Mouse (Mus musculus) neural tube, embryonic 11.5 days (tissue): ENCODE results near the gene Gipc2. TPM values are rescaled to one million over a fixed set of nuclear protein-coding genes. Genes with fewer than 3 reads are reported as not detected.

ENCODE experiments used
- ATAC-seq: fragments of 200-750 bp; cut with Nextera tagmentation; 2 replicates; pipeline ENCODE4 v1.8.0; 2017; ENCODE audit warnings: moderate number of reproducible peaks, mild to moderate bottlenecking, moderate TSS enrichment, moderate library complexity; ENCODE audit not compliant: insufficient read depth, low FRiP score, low TSS enrichment
- DNase-seq: peaks from one replicate; pipeline ENCODE4 v3.0.0-alpha.2; 2015; ENCODE audit warnings: low spot score
- H3K27ac ChIP-seq: fragments of 300-500 bp; sonication (generic); 2 replicates; pipeline ENCODE4 v1.5.1; 2014; ENCODE audit warnings: low read depth, mild to moderate bottlenecking, low read length
- H3K27me3 ChIP-seq: fragments of 300-500 bp; sonication (generic); 2 replicates; pipeline ENCODE4 v1.6.1; 2014; ENCODE audit warnings: mild to moderate bottlenecking, low read length, mixed read lengths; ENCODE audit not compliant: control insufficient read depth, insufficient read depth
- H3K36me3 ChIP-seq: fragments of 300-500 bp; sonication (generic); 2 replicates; pipeline ENCODE4 v1.6.1; 2014; ENCODE audit warnings: mild to moderate bottlenecking, low read length, moderate library complexity, mixed read lengths; ENCODE audit not compliant: control insufficient read depth, insufficient read depth
- H3K4me1 ChIP-seq: fragments of 300-500 bp; sonication (generic); 2 replicates; pipeline ENCODE4 v1.6.1; 2014; ENCODE audit warnings: low read length, mixed read lengths; ENCODE audit not compliant: control insufficient read depth, insufficient read depth
- H3K4me2 ChIP-seq: fragments of 300-500 bp; sonication (generic); 2 replicates; pipeline ENCODE4 v1.6.1; 2014; ENCODE audit warnings: low read depth, mild to moderate bottlenecking, moderate library complexity
- H3K4me3 ChIP-seq: fragments of 300-500 bp; sonication (generic); 2 replicates; pipeline ENCODE4 v1.5.1; 2014; ENCODE audit warnings: low read depth, low read length
- H3K9ac ChIP-seq: fragments of 300-500 bp; sonication (generic); 2 replicates; pipeline ENCODE4 v1.6.1; 2014; ENCODE audit warnings: mild to moderate bottlenecking, low read length
- H3K9me3 ChIP-seq: fragments of 300-500 bp; sonication (generic); 2 replicates; pipeline ENCODE4 v1.6.1; 2016; ENCODE audit warnings: low read length; ENCODE audit not compliant: control insufficient read depth
- WGBS: fragments of 180-500 bp; shearing (Covaris S2); extraction: QIAGEN DNeasy Blood & Tissue Kit; methylation state at CpG from one replicate; pipeline ENCODE4 v1.1.7; 2014; 5-methylcytosine and 5-hydroxymethylcytosine counted together
- polyA plus RNA-seq: library from polyadenylated mRNA; unstranded; fragments of >200 nt; fragmentation: Nextera tagmentation; extraction: Ambion mirVana; gene quantifications from 2 replicates; pipeline ENCODE4 v1.2.1, GENCODE M21; 2014

Gipc2 gene
- polyA plus RNA-seq, 1 experiment from 2014 or later, result 1.1 TPM

DNA sequence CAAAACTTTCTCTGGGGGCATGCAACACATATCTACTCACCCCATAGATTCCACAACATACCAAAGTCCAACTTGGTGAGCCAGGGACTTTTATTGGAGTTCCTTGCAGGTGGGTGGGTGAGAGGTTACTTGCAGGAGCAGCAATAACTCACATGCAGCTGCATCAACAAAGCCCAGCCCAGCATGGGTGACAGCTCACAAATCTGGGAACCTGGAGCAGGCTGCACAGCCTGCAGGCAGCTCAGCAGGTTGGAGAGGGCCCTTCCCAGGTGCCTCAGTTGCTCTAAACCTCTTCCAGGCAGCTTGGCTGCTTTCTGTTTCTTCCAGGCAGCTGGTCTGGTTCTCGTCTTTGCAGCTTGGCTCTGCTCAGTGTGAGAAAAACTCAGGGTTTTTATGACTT is 13.3 kb upstream of the Gipc2 start:
- DNase-seq (no peak), ATAC-seq (no peak)
- H3K27ac ChIP-seq, result no peak overlapping the region
- WGBS, result 18% methylated on average over 1 of the region's 1 CpGs
- no peaks in the 10 kb centered on the region for H3K9me3 ChIP-seq
- H3K4me1 ChIP-seq, result no peaks in the 10 kb centered on the region
- no peak overlapping the region for H3K4me2 ChIP-seq
- no peaks in the 10 kb centered on the region for H3K27me3 ChIP-seq
- H3K36me3 ChIP-seq, result no peaks in the 10 kb centered on the region
- no peak overlapping the region for H3K9ac ChIP-seq
- no peak overlapping the region for H3K4me3 ChIP-seq

DNA sequence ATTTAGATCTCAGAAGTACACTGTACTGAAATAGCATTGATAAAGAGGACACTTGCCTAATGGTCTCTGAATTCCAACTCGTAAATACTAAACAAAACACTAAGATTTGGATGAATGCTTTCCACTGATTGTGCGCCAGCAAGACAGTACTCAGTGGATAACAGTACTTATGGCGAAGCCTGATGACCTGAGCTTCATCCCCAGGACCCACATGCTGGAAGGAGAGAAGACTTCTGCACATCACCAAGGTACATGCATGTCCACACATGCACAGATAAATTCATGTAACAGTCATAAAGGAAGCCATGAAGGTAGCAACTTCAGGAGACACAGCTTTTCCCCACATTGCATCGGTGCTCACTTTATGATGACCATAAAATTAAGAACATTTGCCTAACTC is 12.8 kb upstream of the Gipc2 start:
- Histone ChIP-seq H3K36me3 (no peaks in the 10 kb centered on the region), H3K4me1 (no peaks in the 10 kb centered on the region), H3K9ac (no peak overlapping the region), H3K27ac (no peak overlapping the region), H3K9me3 (no peaks in the 10 kb centered on the region), H3K27me3 (no peaks in the 10 kb centered on the region), H3K4me2 (no peak overlapping the region), H3K4me3 (no peak overlapping the region)
- DNase-seq (no peak), ATAC-seq (no peak)
- WGBS, result 82% methylated on average over 4 of the region's 4 CpGs

DNA sequence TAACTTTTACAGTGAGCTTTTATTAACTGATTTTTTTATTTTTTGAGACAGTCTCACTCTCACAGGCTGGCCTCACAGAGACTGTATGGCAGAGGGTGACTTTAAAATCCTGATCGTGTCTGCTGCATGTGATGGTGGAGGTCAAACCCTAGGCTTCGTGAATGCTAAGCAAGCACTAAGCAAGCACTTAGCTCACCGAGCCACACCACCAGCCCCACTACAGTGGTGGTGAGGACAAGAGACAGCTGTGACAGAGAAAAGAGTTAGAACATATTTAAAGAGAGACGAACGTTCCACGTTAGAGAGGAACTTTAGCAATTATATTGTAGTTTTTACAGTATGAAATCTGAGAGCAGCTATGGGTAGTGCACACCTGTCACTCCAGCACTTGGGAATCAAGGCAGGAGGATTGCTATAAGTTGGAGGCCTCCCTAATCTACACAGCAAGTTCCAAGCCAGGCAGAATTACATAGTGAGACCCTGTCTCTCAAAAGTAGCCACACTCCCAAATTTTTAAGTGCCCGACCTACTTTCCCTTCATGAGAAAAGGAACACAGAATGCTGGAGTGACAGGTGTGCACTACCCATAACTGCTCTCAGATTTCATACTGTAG is 6.4 kb upstream of the Gipc2 start:
- 84% methylated on average over 7 of the region's 7 CpGs for WGBS

DNA sequence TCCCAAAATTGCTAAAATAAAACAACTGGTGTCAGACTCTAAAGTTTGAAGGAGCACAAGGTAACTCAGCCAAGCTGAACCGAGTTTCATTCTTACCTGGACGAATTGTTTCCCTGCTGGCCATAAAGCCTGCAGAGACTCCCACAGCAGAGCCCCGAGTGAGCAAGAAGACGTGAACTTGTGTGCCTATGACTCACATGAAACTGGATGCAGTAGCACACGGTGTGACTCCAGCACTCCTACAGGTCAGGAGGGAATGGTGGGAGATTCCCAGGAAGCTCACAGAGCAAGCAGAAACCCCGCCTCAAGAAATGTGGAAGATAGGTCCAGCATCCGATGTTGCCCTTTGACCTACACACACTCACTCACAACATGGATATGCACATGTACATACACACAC is 5.8 kb upstream of the Gipc2 start:
- DNase-seq (no peak), ATAC-seq (no peak)
- Histone ChIP-seq H3K4me2 (no peak overlapping the region), H3K36me3 (no peaks in the 10 kb centered on the region), H3K9ac (no peak overlapping the region), H3K27ac (no peak overlapping the region), H3K4me3 (no peak overlapping the region), H3K9me3 (no peaks in the 10 kb centered on the region), H3K27me3 (no peaks in the 10 kb centered on the region), H3K4me1 (peaks cover 3% of the 10 kb centered on the region; the same call in 1 of the 2 replicates)
- WGBS, result 73% methylated on average over 7 of the region's 7 CpGs

More for the DNA sequence above, 6.4 kb upstream of the Gipc2 start:
- Histone ChIP-seq H3K4me2 (no peak overlapping the region), H3K4me1 (no peaks in the 10 kb centered on the region), H3K9ac (no peak overlapping the region), H3K4me3 (no peak overlapping the region), H3K27ac (no peak overlapping the region), H3K9me3 (no peaks in the 10 kb centered on the region), H3K36me3 (no peaks in the 10 kb centered on the region), H3K27me3 (no peaks in the 10 kb centered on the region)
- no peak for DNase-seq
- ATAC-seq, result no peak

DNA sequence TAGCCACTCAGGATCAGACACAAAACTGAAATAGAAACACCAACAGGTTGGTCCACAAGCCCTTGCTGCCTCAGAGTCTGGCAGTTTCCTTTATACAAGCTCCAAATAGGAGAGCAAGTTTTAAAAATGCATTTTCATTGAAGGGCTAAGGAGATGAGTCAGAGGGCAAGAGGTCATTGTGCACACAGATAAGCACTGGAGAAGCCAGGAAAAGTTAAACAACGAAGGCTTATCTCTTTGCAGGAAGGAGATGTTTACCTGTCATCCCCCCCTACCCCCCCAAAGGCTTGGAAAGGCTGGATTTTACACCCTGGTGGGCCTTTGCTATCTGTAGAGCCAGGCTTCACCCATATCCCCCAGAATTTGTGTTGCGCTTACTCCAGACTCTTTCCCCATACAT is 5.2 kb upstream of the Gipc2 start:
- DNase-seq (no peak), ATAC-seq (no peak)
- Histone ChIP-seq H3K4me2 (no peak overlapping the region), H3K27ac (no peak overlapping the region), H3K9ac (no peak overlapping the region), H3K9me3 (no peaks in the 10 kb centered on the region), H3K4me1 (peaks cover 3% of the 10 kb centered on the region; the same call in 1 of the 2 replicates), H3K4me3 (no peak overlapping the region), H3K36me3 (no peaks in the 10 kb centered on the region), H3K27me3 (no peaks in the 10 kb centered on the region; the same call in 1 of the 2 replicates)
- 82% methylated on average over 2 of the region's 2 CpGs for WGBS

DNA sequence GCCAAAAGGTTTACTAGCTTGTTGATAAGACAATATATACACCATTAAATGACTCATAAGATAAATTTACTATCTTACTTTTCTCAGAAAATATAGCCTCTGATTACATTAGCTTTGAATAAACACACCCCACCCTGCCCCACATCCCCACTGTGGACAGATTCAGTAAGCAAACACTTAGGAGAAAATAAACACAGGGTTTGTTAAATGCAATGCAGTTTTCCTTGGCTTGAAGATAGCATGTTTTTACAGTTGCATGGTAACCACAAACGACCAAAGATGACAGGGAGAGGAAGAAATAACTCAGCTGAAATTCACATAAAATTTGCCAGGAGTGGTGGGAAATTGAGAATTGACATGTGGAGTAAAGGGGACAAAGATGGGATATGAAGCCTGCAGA is 4.4 kb upstream of the Gipc2 start:
- no peak overlapping the region for H3K4me2 ChIP-seq
- no peak overlapping the region for H3K9ac ChIP-seq
- H3K27ac ChIP-seq, result no peak overlapping the region
- WGBS, result 56% methylated on average over 1 of the region's 1 CpGs
- H3K27me3 ChIP-seq, result peaks cover 8% of the 10 kb centered on the region
- H3K36me3 ChIP-seq, result no peaks in the 10 kb centered on the region
- no peak overlapping the region for H3K4me3 ChIP-seq
- H3K9me3 ChIP-seq, result no peaks in the 10 kb centered on the region
- H3K4me1 ChIP-seq, result peaks cover 8% of the 10 kb centered on the region; the same call in 1 of the 2 replicates
- no peak for ATAC-seq
- no peak for DNase-seq

DNA sequence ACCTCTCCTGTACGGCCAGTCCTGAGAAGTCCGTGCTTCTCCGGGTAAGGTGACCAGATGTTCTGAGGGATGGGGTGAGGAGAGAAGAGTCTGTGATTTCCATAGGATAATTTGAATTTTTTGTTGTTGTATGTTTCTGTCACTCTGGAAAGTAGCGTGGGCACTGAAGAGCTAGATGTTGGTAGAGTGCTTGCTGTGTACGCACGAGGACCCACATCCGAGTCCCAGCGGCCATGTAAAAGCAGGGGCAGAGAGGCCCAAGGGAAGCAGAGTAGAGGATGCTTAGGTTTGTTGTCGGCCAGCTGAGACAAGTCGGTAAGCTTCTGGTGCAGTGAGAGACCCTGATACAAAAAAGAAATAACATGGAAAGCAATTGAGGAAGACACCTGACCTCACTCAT is 2.0 kb upstream of the Gipc2 start:
- Histone ChIP-seq H3K36me3 (no peaks in the 10 kb centered on the region), H3K27me3 (peaks cover 14% of the 10 kb centered on the region), H3K27ac (no peak overlapping the region), H3K9me3 (no peaks in the 10 kb centered on the region), H3K4me3 (no peak overlapping the region), H3K4me1 (peaks cover 11% of the 10 kb centered on the region; the same call in 1 of the 2 replicates), H3K4me2 (no peak overlapping the region), H3K9ac (no peak overlapping the region)
- ATAC-seq (no peak), DNase-seq (no peak)
- 95% methylated on average over 10 of the region's 10 CpGs for WGBS

DNA sequence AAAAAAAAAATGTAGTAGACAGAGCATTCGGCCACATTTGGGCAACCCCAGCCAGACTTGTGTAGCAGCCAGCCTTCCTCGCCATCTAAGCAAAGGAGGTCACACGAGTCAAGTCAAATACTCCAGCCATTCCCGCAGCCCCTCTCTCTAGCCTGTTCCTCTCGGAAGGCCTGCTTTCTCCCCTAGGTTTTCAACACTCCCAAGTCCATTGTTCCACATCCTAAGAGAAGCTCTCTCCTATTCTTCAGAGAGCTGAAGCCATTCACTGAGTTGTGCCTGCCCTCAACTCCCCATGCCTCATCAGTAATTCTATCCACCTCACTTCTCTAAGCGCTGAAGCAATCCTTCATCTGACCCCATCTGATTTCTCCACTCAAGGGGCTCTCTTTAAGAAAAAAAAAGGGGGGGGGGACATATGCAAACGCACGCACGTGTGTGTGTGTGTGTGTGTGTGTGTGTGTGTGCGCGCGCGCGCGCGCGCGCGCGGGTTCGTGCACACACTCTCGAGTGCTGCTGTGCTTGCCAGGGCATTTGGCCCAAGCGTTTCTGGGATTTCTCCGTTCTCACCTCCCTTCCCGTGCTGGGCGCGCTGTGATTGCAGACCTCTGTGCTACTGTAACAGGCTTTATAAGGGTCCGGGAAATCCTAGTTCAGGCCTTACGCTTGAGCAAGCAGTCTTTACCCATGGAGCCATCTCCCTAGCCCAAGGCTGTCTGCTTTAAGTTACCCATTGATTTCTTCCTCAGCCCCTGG is 845 bp upstream of the Gipc2 start:
- H3K4me3 ChIP-seq, result peak overlapping the region; percentile 14
- no peaks in the 10 kb centered on the region for H3K9me3 ChIP-seq
- H3K4me2 ChIP-seq, result peak overlapping the region; percentile 97
- peaks cover 11% of the 10 kb centered on the region; the same call in 1 of the 2 replicates for H3K4me1 ChIP-seq
- peak overlapping the region; percentile 7 for H3K9ac ChIP-seq
- peaks cover 14% of the 10 kb centered on the region for H3K27me3 ChIP-seq
- 9% methylated on average over 29 of the region's 29 CpGs for WGBS
- H3K27ac ChIP-seq, result no peak overlapping the region
- no peaks in the 10 kb centered on the region for H3K36me3 ChIP-seq
- ATAC-seq (peak; percentile 14; the same call in 1 of the 2 replicates), DNase-seq (peak; percentile 48)
